22 mouse cellular contexts compared by ENCODE assay signal in genomic region chr7:137141386-137141785, GRCm38 (mm10).
"Had no signal": no experiment of that assay in that cellular context is flagged by ENCODE, and none has a peak within 500 bp of the region (broad histone marks: within the 10 kb centered on the region; RNA-seq: fewer than 3 reads in every experiment).

No protein-coding gene starts in this region.

- H3K9ac ChIP-seq: kidney, embryonic 15.5 days; limb, embryonic 12.5 days; limb, embryonic 15.5 days; liver, embryonic 14.5 days; liver, postnatal 0 days; lung, embryonic 15.5 days; midbrain, embryonic 12.5 days; midbrain, embryonic 15.5 days; neural tube, embryonic 12.5 days; neural tube, embryonic 15.5 days had no signal

- H3K27me3 ChIP-seq: kidney, embryonic 15.5 days; lung, embryonic 15.5 days; midbrain, embryonic 12.5 days; midbrain, embryonic 15.5 days; neural tube, embryonic 12.5 days; neural tube, embryonic 15.5 days had no signal

- ATAC-seq: liver, postnatal 0 days; midbrain, embryonic 15.5 days had no signal

- H3K4me1 ChIP-seq: kidney, embryonic 15.5 days; lung, embryonic 15.5 days; midbrain, embryonic 12.5 days; midbrain, embryonic 15.5 days; neural tube, embryonic 12.5 days had no signal

- H3K36me3 ChIP-seq: kidney, embryonic 15.5 days; limb, embryonic 12.5 days; limb, embryonic 15.5 days; lung, embryonic 15.5 days; midbrain, embryonic 12.5 days; midbrain, embryonic 15.5 days; neural tube, embryonic 12.5 days; neural tube, embryonic 15.5 days had no signal

- H3K9me3 ChIP-seq: kidney, embryonic 15.5 days; limb, embryonic 15.5 days; lung, embryonic 15.5 days; midbrain, embryonic 15.5 days; neural tube, embryonic 12.5 days; neural tube, embryonic 15.5 days had no signal

- H3K4me2 ChIP-seq: kidney, embryonic 15.5 days; limb, embryonic 12.5 days; limb, embryonic 15.5 days; liver, embryonic 11.5 days; lung, embryonic 15.5 days; midbrain, embryonic 12.5 days; midbrain, embryonic 15.5 days; neural tube, embryonic 12.5 days; neural tube, embryonic 15.5 days had no signal

- H3K27ac ChIP-seq: kidney, embryonic 15.5 days; limb, embryonic 12.5 days; limb, embryonic 15.5 days; liver, embryonic 14.5 days; lung, embryonic 15.5 days; midbrain, embryonic 12.5 days; midbrain, embryonic 15.5 days; neural tube, embryonic 12.5 days; neural tube, embryonic 15.5 days; stomach, postnatal 0 days had no signal

- H3K4me3 ChIP-seq: kidney, embryonic 15.5 days; limb, embryonic 12.5 days; limb, embryonic 15.5 days; lung, embryonic 15.5 days; midbrain, embryonic 12.5 days; midbrain, embryonic 15.5 days; neural tube, embryonic 12.5 days; neural tube, embryonic 15.5 days had no signal

- DNase-seq: kidney, postnatal 10 days; kidney, postnatal 36 days; layer of hippocampus, postnatal 36 days; left cerebral cortex, postnatal 4 days; liver, postnatal 0 days; lung, postnatal 14 days; lung, postnatal 4 days; right cerebral cortex, postnatal 4 days; thymus, adult 2 months; thymus, postnatal 14 days; thymus, postnatal 4 days had no signal
